Mouse (Mus musculus) left cerebral cortex, adult 8-10 months (tissue): Measurements from ENCODE around the gene Gm7145. TPM values are rescaled to one million over a fixed set of nuclear protein-coding genes. Genes with fewer than 3 reads are reported as not detected.
A peak's percentile ranks its signal among the peaks of the same experiment; 100 is the strongest.
"Not testable (repeated sequence)": the region's sequence is repeated elsewhere in the genome, so short reads cannot be mapped to it uniquely, and the experiment has no call there.

Experiments used
- DNase-seq, 2 experiments: peaks; one replicate each; pipeline ENCODE4 v3.0.0; 2022; ENCODE audit warnings: low spot score in 2 of 2
- total RNA-seq, 4 experiments: library from RNA; stranded (reverse); gene quantifications; 2 replicates each; pipeline ENCODE4 v1.2.4; 2022

The Gm7145 gene
- total RNA-seq: not detected

- DNase-seq: no peak
Observed at GRCm38 (mm10) chr1:117965639-117966038, at the start of gene Gm7145. Gene Gm7145, plus strand, starts transcription at chr1:117965939.

- not testable (repeated sequence) for DNase-seq
Observed at GRCm38 (mm10) chr1:117927715-117928114, 38.0 kb upstream of the Gm7145 start, which contains the start of gene Gm28168. Gene Gm28168, plus strand, starts transcription at chr1:117928015.

GRCm38 (mm10) chr1:118003876-118004275, 38.1 kb downstream of the Gm7145 start:
- DNase-seq: not testable (repeated sequence)

- peak in 1 of 2 experiments; percentile 3 for DNase-seq
Observed at GRCm38 (mm10) chr1:118012736-118013135, 47.0 kb downstream of the Gm7145 start.

Other genes with a start within 250 kb of the Gm7145 start
- gene B020011L13Rik, start 184.8 kb upstream of the Gm7145 start, total RNA-seq: not detected
- not detected for gene Gm28360, start 135.9 kb upstream of the Gm7145 start, total RNA-seq
- not detected for gene Gm28168, start 37.9 kb upstream of the Gm7145 start, total RNA-seq
- gene Gm29106, start 210.6 kb downstream of the Gm7145 start, total RNA-seq: not detected